Mouse (Mus musculus) MN1 (cell line): Measurements from ENCODE around the gene Stap2.
A peak's percentile ranks its signal among the peaks of the same experiment; 100 is the strongest.

Experiments
- DNase-seq: peaks from one replicate; pipeline ENCODE4 v3.0.0-alpha.2; 2016; ENCODE audit warnings: low spot score

The Stap2 gene

GRCm38 (mm10) chr17:55958918-55959728 lies 46.3 kb downstream of the Stap2 start, which contains the start of gene Yju2:
Yju2 (plus strand) TSS chr17:55959099.
- peak; percentile 99 for DNase-seq

- DNase-seq: no peak
These were observed 46.8 kb downstream of the Stap2 start for GRCm38 (mm10) chr17:55958584-55958886.

- no peak for DNase-seq
These were observed 47.4 kb downstream of the Stap2 start for GRCm38 (mm10) chr17:55957726-55958583.

GRCm38 (mm10) chr17:55957168-55957567 lies 48.2 kb downstream of the Stap2 start:
- peak; percentile 82 for DNase-seq

GRCm38 (mm10) chr17:55956591-55956990 lies 48.8 kb downstream of the Stap2 start:
- no peak for DNase-seq

GRCm38 (mm10) chr17:55956129-55956528 lies 49.3 kb downstream of the Stap2 start:
- DNase-seq: no peak

- no peak for DNase-seq
These were observed 51.2 kb downstream of the Stap2 start for GRCm38 (mm10) chr17:55954229-55954628.

- no peak for DNase-seq
These were observed 51.6 kb downstream of the Stap2 start for GRCm38 (mm10) chr17:55953751-55954150.

GRCm38 (mm10) chr17:55952447-55953027 lies 52.8 kb downstream of the Stap2 start, which contains the start of gene Ebi3:
Ebi3 (plus strand) TSS chr17:55952640.
- no peak for DNase-seq

- DNase-seq: no peak
These were observed 53.3 kb downstream of the Stap2 start for GRCm38 (mm10) chr17:55952041-55952440.

- no peak for DNase-seq
These were observed 54.8 kb downstream of the Stap2 start for GRCm38 (mm10) chr17:55950601-55951000.

- DNase-seq: no peak
These were observed 56.0 kb downstream of the Stap2 start, which contains the start of gene Zfp119b for GRCm38 (mm10) chr17:55949400-55949799. Zfp119b (minus strand) TSS chr17:55949500.

- DNase-seq: no peak
These were observed 56.7 kb downstream of the Stap2 start for GRCm38 (mm10) chr17:55948647-55949046.
